Mouse (Mus musculus) CH12.LX (cell line): ENCODE measurements at regions not wholly inside any gene's neighbourhood (a gene's known extent, or its start where the extent isn't known, plus 50 kb on each side); places are given as distances from the start of the nearest gene placed in this dataset.

ENCODE experiments used
- CTCF ChIP-seq, 2 experiments: IDR thresholded peaks in 1 of 2; conservative IDR thresholded peaks in 1 of 2; 2 replicates each; pipeline ENCODE4 v1.5.1; 2011 to 2012; ENCODE audit warnings: low read depth in 2 of 2, low read length in 2 of 2, improper control_type of control experiment in 1 of 2, inconsistent platforms in 1 of 2, mild to moderate bottlenecking in 1 of 2, moderate library complexity in 1 of 2
- POLR2A ChIP-seq: IDR thresholded peaks from 2 replicates; pipeline ENCODE4 v1.6.1; 2011; ENCODE audit warnings: low read depth, mild to moderate bottlenecking, improper control_type of control experiment, low read length
- TCF12 ChIP-seq: IDR thresholded peaks from 2 replicates; pipeline ENCODE4 v1.6.1; 2014; ENCODE audit warnings: low read depth, mild to moderate bottlenecking, inconsistent platforms, low read length, improper control_type of control experiment
- USF2 ChIP-seq: conservative IDR thresholded peaks from 2 replicates; pipeline ENCODE4 v1.6.1; 2011; ENCODE audit warnings: low read depth, low read length, improper control_type of control experiment

DNA sequence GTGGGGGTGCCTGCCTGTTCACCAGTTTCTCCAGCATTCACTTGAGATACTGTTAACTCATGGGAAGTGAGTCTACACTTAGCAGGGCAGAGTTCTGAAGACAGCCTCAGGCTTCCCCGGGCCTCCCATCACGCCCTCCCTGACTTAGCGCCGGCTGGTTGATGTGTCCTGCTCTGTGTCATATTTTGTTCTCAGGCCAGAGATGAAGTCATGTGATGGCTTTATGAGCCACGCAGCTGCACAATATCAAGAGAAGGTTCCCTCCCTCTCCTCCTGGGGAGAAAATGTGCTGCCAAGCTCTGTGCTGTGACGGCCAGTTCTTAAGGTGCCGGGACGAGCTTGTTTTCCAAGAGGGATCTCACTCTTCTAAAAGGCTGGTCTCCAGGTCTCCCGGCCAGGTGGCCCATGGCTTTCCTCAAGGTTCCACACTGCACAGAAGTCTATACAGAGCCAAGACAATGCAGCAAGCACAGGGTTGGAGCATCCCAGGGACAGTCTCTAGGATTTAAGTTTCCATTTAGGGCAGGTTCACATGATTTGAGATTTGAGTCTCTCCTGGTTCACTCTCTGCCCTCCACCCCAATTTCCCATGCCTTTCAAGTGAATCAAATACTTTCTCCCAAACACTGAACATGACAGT is 126.2 kb downstream of the Spata18 start:
- no peak for TF ChIP-seq POLR2A
- TF ChIP-seq CTCF (conservative IDR thresholded peaks at IDR 0.05 in 1 of 2, IDR thresholded peaks at IDR 0.05 in 1 of 2; ENCODE audit: low read depth in 2 of 2, low read length in 2 of 2) = no peak
- no peak for TF ChIP-seq USF2
- TF ChIP-seq TCF12 = no peak
